Mouse (Mus musculus): Measurements from ENCODE around the gene Myo9b. TPM values are rescaled to one million over a fixed set of nuclear protein-coding genes. Genes with fewer than 3 reads are reported as not detected.

Myo9b gene
- polyA plus RNA-seq, 1 experiment from 2014 or later = 14.1 TPM

GRCm38 (mm10) chr8:71395629-71396028 is 123.1 kb downstream of the Myo9b start, which contains the start of gene Ushbp1:
Ushbp1 (minus strand) TSS chr8:71395802.
- WGBS = 86% methylated on average over 9 of the region's 9 CpGs
- no peak for DNase-seq (ENCODE audit: low spot score, missing footprints)
- no peak for ATAC-seq (ENCODE audit: low FRiP score)

DNA sequence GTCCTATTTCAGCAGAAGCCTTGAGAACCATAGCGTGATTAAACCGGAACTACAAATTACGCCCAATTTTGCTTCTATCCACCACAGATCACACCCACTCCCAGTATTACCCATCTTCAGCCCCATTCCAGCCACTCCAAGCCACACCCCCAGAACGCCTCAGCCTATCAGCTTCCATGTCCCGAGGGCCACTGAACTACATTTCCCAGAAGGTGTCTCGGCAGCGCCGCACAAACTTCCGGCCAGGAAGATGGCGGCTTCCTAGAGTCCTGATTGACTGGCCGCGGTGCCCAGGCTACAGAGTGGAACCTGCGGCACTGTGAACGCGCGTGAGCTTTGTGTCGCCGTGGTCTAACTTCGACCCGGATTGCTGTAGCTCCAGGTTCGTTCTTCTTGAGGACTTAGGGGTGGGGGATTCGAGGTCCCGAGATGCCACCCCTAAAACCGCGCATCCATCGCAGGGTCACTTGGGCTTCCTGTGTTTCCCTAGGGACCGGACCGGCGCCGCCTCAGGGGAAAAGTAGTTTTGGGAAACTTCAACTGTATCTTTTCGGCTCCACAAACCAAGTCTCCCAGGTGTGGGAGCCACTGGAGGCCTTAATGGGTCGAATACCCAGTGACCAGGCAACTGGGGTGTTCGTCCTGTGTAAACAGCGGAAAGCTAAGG is 124.3 kb downstream of the Myo9b start, which contains the start of gene Babam1:
Babam1 (plus strand) TSS at position 223 of the 667 bp plus-strand sequence.
- DNase-seq (ENCODE audit: low spot score, missing footprints) (peak; percentile 97), ATAC-seq (ENCODE audit: low FRiP score) (peak; percentile 97)
- Histone ChIP-seq H3K27me3 (ENCODE audit: control insufficient read depth, insufficient read depth, low read length) (no peaks in the 10 kb centered on the region), H3K4me3 (ENCODE audit: low read depth, low read length) (peak within 1 kb of the TSS; percentile 82), H3K9ac (ENCODE audit: low read length) (peak within 1 kb of the TSS; percentile 79), H3K27ac (ENCODE audit: low read depth, low read length) (peak within 1 kb of the TSS; percentile 20; the same call in 1 of the 2 replicates), H3K4me2 (peak within 1 kb of the TSS; percentile 83), H3K4me1 (ENCODE audit: control insufficient read depth, insufficient read depth, low read length) (peaks cover 9% of the 10 kb centered on the region), H3K36me3 (ENCODE audit: control insufficient read depth, insufficient read depth, low read length) (no peaks in the 10 kb centered on the region), H3K9me3 (ENCODE audit: control insufficient read depth, low read length) (no peaks in the 10 kb centered on the region)
- WGBS = 1% methylated on average over 34 of the region's 34 CpGs

More at GRCm38 (mm10) chr8:71395629-71396028, 123.1 kb downstream of the Myo9b start, which contains the start of gene Ushbp1:
- peak within 1 kb of the TSS; percentile 82 for H3K4me3 ChIP-seq (ENCODE audit: low read depth, low read length)
- H3K27me3 ChIP-seq (ENCODE audit: control insufficient read depth, insufficient read depth, low read length) = no peaks in the 10 kb centered on the region
- peak within 1 kb of the TSS; percentile 83; the same call in 1 of the 2 replicates for H3K4me2 ChIP-seq
- peaks cover 9% of the 10 kb centered on the region for H3K4me1 ChIP-seq (ENCODE audit: control insufficient read depth, insufficient read depth, low read length)
- H3K27ac ChIP-seq (ENCODE audit: low read depth, low read length) = peak within 1 kb of the TSS; percentile 20; the same call in 1 of the 2 replicates
- peak within 1 kb of the TSS; percentile 79; the same call in 1 of the 2 replicates for H3K9ac ChIP-seq (ENCODE audit: low read length)
- H3K36me3 ChIP-seq (ENCODE audit: control insufficient read depth, insufficient read depth, low read length) = no peaks in the 10 kb centered on the region
- H3K9me3 ChIP-seq (ENCODE audit: control insufficient read depth, low read length) = no peaks in the 10 kb centered on the region

- WGBS = 86% methylated on average over 12 of the region's 12 CpGs
- Histone ChIP-seq H3K27ac (ENCODE audit: low read depth, low read length) (no peak overlapping the region), H3K27me3 (ENCODE audit: control insufficient read depth, insufficient read depth, low read length) (no peaks in the 10 kb centered on the region), H3K4me1 (ENCODE audit: control insufficient read depth, insufficient read depth, low read length) (peaks cover 9% of the 10 kb centered on the region), H3K9ac (ENCODE audit: low read length) (no peak overlapping the region), H3K4me2 (peak overlapping the region; percentile 83), H3K36me3 (ENCODE audit: control insufficient read depth, insufficient read depth, low read length) (no peaks in the 10 kb centered on the region), H3K9me3 (ENCODE audit: control insufficient read depth, low read length) (no peaks in the 10 kb centered on the region), H3K4me3 (ENCODE audit: low read depth, low read length) (peak overlapping the region; percentile 82; the same call in 1 of the 2 replicates)
- ATAC-seq (ENCODE audit: low FRiP score) (no peak), DNase-seq (ENCODE audit: low spot score, missing footprints) (no peak)
These were observed 125.2 kb downstream of the Myo9b start for GRCm38 (mm10) chr8:71397701-71398100.

GRCm38 (mm10) chr8:71400826-71401225 is 128.3 kb downstream of the Myo9b start:
- Histone ChIP-seq H3K4me3 (ENCODE audit: low read depth, low read length) (no peak overlapping the region), H3K9me3 (ENCODE audit: control insufficient read depth, low read length) (no peaks in the 10 kb centered on the region), H3K27me3 (ENCODE audit: control insufficient read depth, insufficient read depth, low read length) (no peaks in the 10 kb centered on the region), H3K9ac (ENCODE audit: low read length) (no peak overlapping the region), H3K4me2 (no peak overlapping the region), H3K4me1 (ENCODE audit: control insufficient read depth, insufficient read depth, low read length) (peaks cover 13% of the 10 kb centered on the region), H3K36me3 (ENCODE audit: control insufficient read depth, insufficient read depth, low read length) (no peaks in the 10 kb centered on the region), H3K27ac (ENCODE audit: low read depth, low read length) (no peak overlapping the region)
- WGBS = 96% methylated on average over 2 of the region's 2 CpGs
- no peak for ATAC-seq (ENCODE audit: low FRiP score)
- no peak for DNase-seq (ENCODE audit: low spot score, missing footprints)

DNA sequence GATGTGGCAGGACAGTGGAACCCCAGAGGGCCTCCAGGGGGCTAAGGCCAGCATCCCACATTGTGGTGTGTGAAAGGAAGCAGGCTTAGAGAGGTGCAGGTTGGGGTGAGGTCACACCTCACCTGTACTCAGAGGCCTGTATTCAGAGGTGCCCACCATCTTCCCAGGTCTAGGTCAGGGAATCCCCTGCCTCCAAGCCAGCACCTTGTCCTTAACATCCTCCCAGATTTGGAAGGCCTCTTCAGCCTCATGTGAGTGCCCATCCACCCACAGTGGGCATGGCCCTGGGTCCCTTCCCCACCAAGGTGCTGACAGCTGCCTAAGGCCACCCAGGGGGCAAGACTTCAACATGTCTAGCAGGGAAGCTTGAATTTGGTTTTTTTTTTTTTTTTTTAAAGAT is 128.9 kb downstream of the Myo9b start:
- Histone ChIP-seq H3K4me1 (ENCODE audit: control insufficient read depth, insufficient read depth, low read length) (peaks cover 10% of the 10 kb centered on the region), H3K27ac (ENCODE audit: low read depth, low read length) (no peak overlapping the region), H3K4me2 (no peak overlapping the region), H3K36me3 (ENCODE audit: control insufficient read depth, insufficient read depth, low read length) (no peaks in the 10 kb centered on the region), H3K9me3 (ENCODE audit: control insufficient read depth, low read length) (no peaks in the 10 kb centered on the region), H3K9ac (ENCODE audit: low read length) (no peak overlapping the region), H3K27me3 (ENCODE audit: control insufficient read depth, insufficient read depth, low read length) (no peaks in the 10 kb centered on the region), H3K4me3 (ENCODE audit: low read depth, low read length) (no peak overlapping the region)
- ATAC-seq (ENCODE audit: low FRiP score) = no peak
- DNase-seq (ENCODE audit: low spot score, missing footprints) = no peak

GRCm38 (mm10) chr8:71402446-71402964 is 130.0 kb downstream of the Myo9b start:
- Histone ChIP-seq H3K36me3 (ENCODE audit: control insufficient read depth, insufficient read depth, low read length) (no peaks in the 10 kb centered on the region), H3K4me1 (ENCODE audit: control insufficient read depth, insufficient read depth, low read length) (peaks cover 6% of the 10 kb centered on the region), H3K27me3 (ENCODE audit: control insufficient read depth, insufficient read depth, low read length) (no peaks in the 10 kb centered on the region), H3K4me2 (no peak overlapping the region), H3K27ac (ENCODE audit: low read depth, low read length) (no peak overlapping the region), H3K9ac (ENCODE audit: low read length) (peak overlapping the region; percentile 12; the same call in 1 of the 2 replicates), H3K4me3 (ENCODE audit: low read depth, low read length) (no peak overlapping the region), H3K9me3 (ENCODE audit: control insufficient read depth, low read length) (no peaks in the 10 kb centered on the region)
- 85% methylated on average over 9 of the region's 9 CpGs for WGBS
- DNase-seq (ENCODE audit: low spot score, missing footprints) = no peak
- ATAC-seq (ENCODE audit: low FRiP score) = no peak

DNA sequence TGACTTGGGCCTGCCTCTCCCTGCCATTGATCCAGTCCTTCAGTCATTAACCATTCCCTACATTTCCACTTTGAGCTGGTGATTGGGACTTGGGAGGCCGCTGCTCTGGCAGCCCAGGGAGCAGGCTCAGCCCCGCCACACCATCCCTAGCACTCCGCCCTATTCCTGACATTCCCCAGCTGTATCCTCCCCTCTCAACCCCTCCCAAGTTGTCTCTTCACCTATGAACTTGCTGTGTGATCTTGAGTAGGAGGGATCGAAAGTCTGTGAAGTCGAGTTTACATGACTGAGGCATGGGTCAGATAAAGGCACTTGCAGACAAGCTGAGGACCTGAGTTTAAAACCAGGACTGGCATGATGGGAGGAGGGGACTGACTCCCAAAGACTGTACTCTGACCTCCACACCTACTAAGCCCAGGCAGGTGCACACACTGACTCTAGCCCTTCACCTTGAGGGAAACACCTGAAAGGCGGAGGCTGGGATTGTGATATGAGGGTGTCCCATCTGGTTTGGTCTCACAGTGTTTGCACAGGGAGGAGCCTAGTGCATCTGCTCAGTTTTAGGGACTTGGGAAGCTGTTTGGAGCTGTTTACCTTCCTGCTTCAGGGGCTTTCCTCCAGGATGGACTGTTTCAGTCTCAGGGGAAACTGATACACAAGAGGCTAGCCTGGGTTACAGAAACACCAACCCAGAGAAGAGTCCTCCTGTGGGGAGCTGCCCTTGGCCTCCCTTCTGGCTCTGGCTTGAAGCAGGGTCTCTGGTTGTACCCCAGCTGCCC is 130.8 kb downstream of the Myo9b start:
- H3K27ac ChIP-seq (ENCODE audit: low read depth, low read length) = no peak overlapping the region
- no peak overlapping the region for H3K4me3 ChIP-seq (ENCODE audit: low read depth, low read length)
- H3K4me1 ChIP-seq (ENCODE audit: control insufficient read depth, insufficient read depth, low read length) = peaks cover 3% of the 10 kb centered on the region; the same call in 1 of the 2 replicates
- H3K36me3 ChIP-seq (ENCODE audit: control insufficient read depth, insufficient read depth, low read length) = no peaks in the 10 kb centered on the region
- no peak for DNase-seq (ENCODE audit: low spot score, missing footprints)
- H3K27me3 ChIP-seq (ENCODE audit: control insufficient read depth, insufficient read depth, low read length) = no peaks in the 10 kb centered on the region
- WGBS = 84% methylated on average over 6 of the region's 6 CpGs
- no peak overlapping the region for H3K9ac ChIP-seq (ENCODE audit: low read length)
- ATAC-seq (ENCODE audit: low FRiP score) = no peak
- no peaks in the 10 kb centered on the region for H3K9me3 ChIP-seq (ENCODE audit: control insufficient read depth, low read length)
- H3K4me2 ChIP-seq = no peak overlapping the region

DNA sequence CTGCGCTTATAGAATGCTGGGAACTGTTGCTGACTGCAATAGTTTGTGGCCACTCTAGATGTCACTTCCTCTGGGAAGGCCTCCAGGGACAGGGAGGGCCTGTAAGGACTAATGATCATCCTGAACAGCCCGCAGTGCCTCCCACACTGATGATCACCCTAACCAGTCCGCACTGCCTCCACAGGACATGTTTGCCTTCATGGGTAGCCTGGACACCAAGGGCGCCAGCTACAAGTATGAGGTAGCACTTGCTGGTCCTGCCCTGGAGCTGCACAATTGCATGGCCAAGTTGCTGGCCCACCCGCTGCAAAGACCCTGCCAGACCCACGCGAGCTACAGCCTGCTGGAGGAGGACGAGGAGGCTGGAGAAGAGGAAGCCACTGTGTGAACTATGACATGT is 131.5 kb downstream of the Myo9b start:
- Histone ChIP-seq H3K27me3 (ENCODE audit: control insufficient read depth, insufficient read depth, low read length) (no peaks in the 10 kb centered on the region), H3K36me3 (ENCODE audit: control insufficient read depth, insufficient read depth, low read length) (peaks cover under 1% of the 10 kb centered on the region; the same call in 1 of the 2 replicates), H3K9ac (ENCODE audit: low read length) (no peak overlapping the region), H3K4me1 (ENCODE audit: control insufficient read depth, insufficient read depth, low read length) (peaks cover 3% of the 10 kb centered on the region; the same call in 1 of the 2 replicates), H3K9me3 (ENCODE audit: control insufficient read depth, low read length) (no peaks in the 10 kb centered on the region), H3K27ac (ENCODE audit: low read depth, low read length) (no peak overlapping the region), H3K4me2 (no peak overlapping the region), H3K4me3 (ENCODE audit: low read depth, low read length) (no peak overlapping the region)
- ATAC-seq (ENCODE audit: low FRiP score) (no peak), DNase-seq (ENCODE audit: low spot score, missing footprints) (no peak)
- 89% methylated on average over 8 of the region's 8 CpGs for WGBS
